Mouse (Mus musculus) lung, postnatal 0 days (tissue): ENCODE measurements at regions not wholly inside any gene's neighbourhood (a gene's known extent, or its start where the extent isn't known, plus 50 kb on each side); places are given as distances from the start of the nearest gene placed in this dataset.

ENCODE experiments used
- CTCF ChIP-seq: IDR thresholded peaks from 2 replicates; pipeline ENCODE4 v1.5.1; 2016; ENCODE audit warnings: antibody characterized with exemption, mild to moderate bottlenecking
- EP300 ChIP-seq: IDR thresholded peaks from 2 replicates; pipeline ENCODE4 v1.6.1; 2016; ENCODE audit warnings: antibody characterized with exemption, mild to moderate bottlenecking, control low read depth

- TF ChIP-seq CTCF: no peak
- TF ChIP-seq EP300: no peak
Measured at GRCm38 (mm10) chr12:9656324-9656723, 86.4 kb downstream of the Osr1 start.
